Mouse (Mus musculus) spleen, adult 12 weeks (tissue): ENCODE results near the gene Arhgap30.

Source experiments
- DNase-seq: peaks from one replicate; pipeline ENCODE4 v3.0.0; 2022; ENCODE audit warnings: low spot score

Gene Arhgap30

GRCm38 (mm10) chr1:171388376-171389102 is at the start of gene Arhgap30:
TSS of gene Arhgap30 (plus strand) at chr1:171388954.
- peak; percentile 78 for DNase-seq

- no peak for DNase-seq
Measured at GRCm38 (mm10) chr1:171342262-171343207, 46.2 kb upstream of the Arhgap30 start.

DNA sequence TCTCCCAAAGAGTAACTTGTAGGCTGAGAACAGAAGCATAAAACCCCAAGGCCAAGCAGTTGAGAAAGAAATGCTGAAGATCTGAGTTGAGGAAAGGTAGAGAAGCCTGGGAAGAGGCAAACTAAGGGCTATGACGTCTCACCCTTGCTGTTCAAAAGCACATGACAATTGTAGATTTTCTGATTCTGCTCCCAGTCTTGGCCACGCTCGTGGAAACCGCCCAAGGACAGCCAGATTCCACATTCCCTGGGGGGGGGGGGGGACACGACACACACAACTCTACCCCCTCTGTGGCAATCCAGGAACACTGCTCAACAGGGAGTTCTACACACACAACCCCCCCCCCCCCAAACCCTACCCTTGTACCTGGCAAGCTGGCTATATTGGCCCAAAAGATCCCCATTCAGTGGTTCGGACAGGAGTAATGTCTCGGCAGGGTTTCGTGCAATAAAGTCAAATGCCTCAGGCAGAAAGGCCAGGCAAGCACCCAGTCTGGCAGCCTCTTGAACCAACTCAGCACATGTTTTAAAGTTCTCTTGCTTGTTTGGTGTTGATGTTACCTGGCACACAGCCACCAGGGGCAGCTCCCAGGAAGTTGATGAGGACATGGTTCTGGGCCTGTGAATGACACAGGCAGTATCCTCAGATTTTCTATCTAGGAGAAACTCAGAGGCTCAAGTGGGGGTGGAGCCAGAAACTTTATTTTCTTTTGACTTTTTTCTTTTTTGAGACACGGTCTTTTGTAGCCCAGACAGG is 44.7 kb upstream of the Arhgap30 start:
- DNase-seq: no peak

GRCm38 (mm10) chr1:171344715-171345114 is 44.0 kb upstream of the Arhgap30 start:
- no peak for DNase-seq

DNA sequence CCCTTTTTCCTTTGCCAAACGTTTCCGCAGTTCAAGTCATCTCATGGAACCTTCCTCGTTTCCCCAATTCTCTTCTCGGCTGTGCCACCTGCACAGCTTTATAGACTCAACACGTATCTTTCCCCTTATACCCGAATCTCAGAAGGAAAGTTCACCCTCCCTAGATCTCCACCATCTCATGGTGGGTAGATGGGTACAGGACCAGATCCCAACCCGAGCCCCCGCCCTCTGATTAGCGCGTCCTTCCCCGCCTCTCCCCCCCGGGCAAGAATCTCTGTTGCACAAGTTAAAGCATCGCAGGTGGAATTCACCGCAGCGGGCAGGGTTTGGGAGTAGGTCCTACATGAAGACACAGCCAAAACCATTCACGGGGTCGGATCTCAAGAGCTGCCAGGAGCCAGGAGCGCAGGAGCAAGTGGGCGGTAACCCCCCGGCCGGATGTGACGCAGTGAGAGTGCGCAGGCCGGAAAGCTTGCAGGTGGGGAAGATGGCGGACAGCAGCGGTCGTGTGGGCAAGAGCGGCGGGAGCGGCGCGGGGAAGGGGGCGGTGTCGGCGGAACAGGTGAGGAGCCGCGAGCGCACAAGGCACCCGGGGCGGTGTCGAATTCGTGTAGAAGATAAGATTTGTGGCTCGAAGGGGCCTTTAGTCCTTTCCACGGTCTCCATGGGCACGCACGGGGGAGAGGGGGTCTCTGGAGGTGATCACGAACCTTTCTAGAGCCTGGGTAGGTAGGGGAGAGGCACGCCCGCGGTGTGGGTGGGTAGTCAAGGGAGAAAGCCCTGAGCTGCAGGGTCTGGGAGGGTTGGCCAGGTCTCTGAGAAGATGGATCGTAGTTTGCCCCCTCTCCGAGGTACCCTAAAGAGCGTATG is 43.3 kb upstream of the Arhgap30 start, which contains the start of the genes Nit1 and Pfdn2:
TSS of gene Nit1 (minus strand) at position 422 of the 870 bp plus-strand sequence.
TSS of gene Pfdn2 (plus strand) at position 446 of the 870 bp plus-strand sequence.
- peak; percentile 84 for DNase-seq

- DNase-seq: no peak
Measured at GRCm38 (mm10) chr1:171346095-171346450, 42.7 kb upstream of the Arhgap30 start.

DNA sequence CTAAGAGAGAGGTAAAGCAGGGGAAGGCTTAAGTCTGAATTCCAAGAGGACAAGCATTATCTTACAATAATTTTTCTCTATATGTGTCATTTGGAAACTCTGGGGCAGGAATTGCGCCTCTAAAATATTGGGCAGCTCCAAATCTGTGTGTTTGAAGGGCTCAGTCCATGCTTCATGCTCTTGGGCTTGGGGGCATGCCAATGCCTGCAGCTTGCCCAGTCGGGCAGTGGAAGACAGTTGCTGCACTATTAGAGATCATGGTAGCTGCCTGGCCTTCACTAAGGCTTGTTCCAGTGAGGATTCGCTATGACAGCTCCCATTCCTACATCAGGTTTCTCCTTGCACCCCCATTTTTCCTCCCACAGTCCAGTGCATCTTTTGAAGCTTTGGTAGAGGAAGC is 40.1 kb upstream of the Arhgap30 start:
- no peak for DNase-seq

GRCm38 (mm10) chr1:171349210-171349609 is 39.5 kb upstream of the Arhgap30 start:
- DNase-seq: no peak

GRCm38 (mm10) chr1:171355812-171356340 is 32.9 kb upstream of the Arhgap30 start:
- DNase-seq: peak; percentile 50

DNA sequence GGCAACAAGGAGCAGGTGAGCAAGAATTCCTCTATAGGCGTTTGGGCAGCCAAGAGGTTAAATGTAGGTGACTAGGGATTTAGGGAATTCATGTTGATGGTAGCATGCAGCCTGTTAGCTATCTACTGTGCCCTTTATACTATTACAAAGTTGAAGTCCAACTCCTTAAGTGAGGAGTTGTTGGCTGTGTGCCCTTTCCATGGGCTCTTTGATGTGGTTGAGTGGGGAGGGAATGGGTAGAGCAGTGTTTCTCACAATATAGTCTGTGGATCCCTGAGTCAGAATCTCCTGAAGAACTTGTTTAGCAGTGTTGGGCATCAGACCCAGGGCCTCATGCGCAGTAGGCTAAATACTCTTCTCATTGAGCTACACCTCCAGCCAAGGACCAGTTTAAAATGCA is 31.9 kb upstream of the Arhgap30 start:
- no peak for DNase-seq

DNA sequence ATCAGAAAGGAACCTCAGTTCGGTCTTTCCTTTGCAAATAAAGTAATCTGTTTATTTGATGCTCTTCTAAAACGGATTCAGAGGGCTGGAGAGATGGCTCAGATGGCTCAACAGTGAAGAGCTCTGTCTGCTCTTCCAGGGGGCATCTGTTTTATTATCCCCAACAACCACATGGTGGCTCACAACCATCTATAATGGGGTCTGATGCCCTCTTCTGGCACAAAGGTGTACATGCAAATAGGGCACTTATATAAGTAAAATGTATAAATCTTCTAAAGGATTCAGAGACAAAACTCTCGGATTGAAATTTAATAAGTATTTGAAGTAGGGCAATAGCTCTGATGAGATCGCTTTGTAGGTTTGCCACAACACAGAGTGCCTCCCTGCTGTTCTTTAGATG is 30.3 kb upstream of the Arhgap30 start:
- no peak for DNase-seq

- DNase-seq: no peak
Measured at GRCm38 (mm10) chr1:171360253-171360652, 28.5 kb upstream of the Arhgap30 start.

DNA sequence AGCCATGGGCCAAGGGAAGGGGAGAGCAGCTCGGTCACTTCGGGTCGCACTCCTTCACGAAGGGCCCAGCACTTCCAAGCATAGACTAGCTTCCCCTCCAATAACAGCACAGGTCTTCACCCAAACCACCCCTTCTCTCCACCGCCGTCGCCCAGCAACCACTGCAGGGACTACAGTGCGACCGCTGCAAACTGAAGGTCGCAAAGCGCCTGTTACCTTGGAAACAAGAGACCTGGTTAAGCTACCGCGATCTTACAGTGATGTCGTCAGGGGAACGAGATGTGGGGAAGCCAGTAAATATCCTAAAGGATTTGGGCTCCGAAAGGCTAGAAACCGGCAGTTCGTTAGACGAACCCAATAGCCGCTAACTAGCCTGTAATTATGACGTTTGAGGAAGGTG is 28.1 kb upstream of the Arhgap30 start, which contains the start of gene Klhdc9:
TSS of gene Klhdc9 (minus strand) at position 143 of the 400 bp plus-strand sequence.
- peak; percentile 82 for DNase-seq

- peak; percentile 61 for DNase-seq
Measured at GRCm38 (mm10) chr1:171361106-171362103, 27.3 kb upstream of the Arhgap30 start.

DNA sequence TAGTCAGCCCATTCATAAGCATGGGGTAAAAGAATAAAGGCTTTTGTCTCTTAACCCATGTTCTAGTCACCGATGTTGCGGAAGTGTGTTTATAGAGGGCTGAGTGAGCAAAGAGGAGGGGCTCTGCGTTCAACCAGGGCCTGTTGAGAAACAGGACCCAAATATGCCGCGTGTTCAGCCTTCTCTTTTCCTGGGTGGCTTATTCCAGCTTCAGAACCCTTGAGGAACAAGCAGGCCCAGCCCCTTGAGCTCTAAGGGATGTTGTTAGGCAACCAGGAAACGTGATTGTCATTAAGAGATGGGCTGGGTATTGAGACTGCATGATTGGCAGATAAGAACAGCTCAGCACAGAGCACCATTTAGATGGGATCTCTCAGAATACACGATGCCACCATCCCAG is 22.8 kb upstream of the Arhgap30 start:
- DNase-seq: no peak

DNA sequence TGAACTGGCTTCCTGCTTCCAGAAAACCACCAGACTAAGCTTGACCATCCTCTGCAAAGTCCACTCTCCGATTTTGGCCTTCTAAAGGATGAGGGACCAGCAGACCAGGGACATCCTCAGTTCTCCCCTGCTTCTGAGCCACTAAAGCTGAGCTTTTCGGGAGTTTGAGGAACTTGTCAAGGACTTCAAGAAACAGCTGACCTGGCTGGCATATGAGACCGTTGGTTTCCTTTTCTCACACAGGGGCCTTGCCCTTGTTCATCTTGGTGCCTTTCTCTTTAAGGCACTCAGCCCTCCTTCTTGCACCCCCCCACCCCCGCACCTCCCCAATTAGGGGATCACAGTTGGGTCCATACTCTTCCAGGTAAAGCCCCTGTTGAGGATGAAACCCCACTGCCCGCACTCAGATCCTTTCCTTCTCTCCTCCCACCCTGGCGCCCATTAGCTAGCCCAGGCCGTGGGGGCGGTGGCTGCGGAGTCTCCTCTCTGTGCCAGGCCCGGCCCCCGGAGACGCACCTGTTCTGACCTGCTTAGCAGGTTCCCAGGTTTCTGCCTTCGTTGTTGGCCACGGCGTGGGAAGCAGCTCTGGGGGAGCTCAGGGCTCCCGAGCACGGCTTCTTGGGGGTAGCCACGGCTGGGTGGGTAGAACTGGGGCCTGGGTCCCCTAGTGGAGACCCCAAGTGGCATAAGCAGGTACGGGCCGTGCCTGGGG is 18.8 kb upstream of the Arhgap30 start, which contains the start of gene Nectin4:
TSS of gene Nectin4 (plus strand) at position 255 of the 712 bp plus-strand sequence.
- no peak for DNase-seq

- DNase-seq: no peak
Measured at GRCm38 (mm10) chr1:171372880-171373279, 15.9 kb upstream of the Arhgap30 start.

GRCm38 (mm10) chr1:171373946-171374345 is 14.8 kb upstream of the Arhgap30 start:
- no peak for DNase-seq

- DNase-seq: no peak
Measured at GRCm38 (mm10) chr1:171375646-171376097, 13.1 kb upstream of the Arhgap30 start.
